ENCODE assay signal across 8 mouse cellular contexts in genomic region chr11:96975511-96976378, GRCm38 (mm10). TPM values are rescaled to one million over a fixed set of nuclear protein-coding genes. Genes with fewer than 3 reads are reported as not detected.
DNase-seq lines count a peak whose midpoint lies in the region; ATAC-seq and TF ChIP-seq lines count a peak whose summit lies in the region.

No protein-coding gene starts in this region.

- no peak for ATAC-seq in hindbrain, embryonic 13.5 days (ENCODE audit: low FRiP score)
- ATAC-seq in midbrain, postnatal 0 days (ENCODE audit: low FRiP score) = no peak
- ATAC-seq in activated CD4-positive, CD25-positive, alpha-beta regulatory T cell, adult 4 months = no peak

- 76% methylated on average over 10 of the region's 10 CpGs for WGBS in hindbrain, embryonic 13.5 days
- 74% methylated on average over 10 of the region's 10 CpGs for WGBS in midbrain, postnatal 0 days
- WGBS in thymus, adult 2 months = 95% methylated on average over 10 of the region's 10 CpGs

- no peak for TF ChIP-seq POLR2A in thymus, adult 2 months (IDR thresholded peaks at IDR 0.05; ENCODE audit: control insufficient read depth, extremely low read depth, insufficient read depth, low read length, poor library complexity)

- H3K9me3 ChIP-seq in hindbrain, embryonic 13.5 days = no peaks in the 10 kb centered on the region
- H3K9me3 ChIP-seq in midbrain, postnatal 0 days (ENCODE audit: low read length) = no peaks in the 10 kb centered on the region

- H3K4me1 ChIP-seq in hindbrain, embryonic 13.5 days (replicated peaks) = peaks cover 64% of the 10 kb centered on the region
- peaks cover 15% of the 10 kb centered on the region for H3K4me1 ChIP-seq in midbrain, postnatal 0 days (ENCODE audit: insufficient read depth, low read length)
- peaks cover 18% of the 10 kb centered on the region for H3K4me1 ChIP-seq in thymus, adult 2 months (replicated peaks; ENCODE audit: control insufficient read depth, insufficient read depth, low read length)

- no peaks in the 10 kb centered on the region for H3K36me3 ChIP-seq in hindbrain, embryonic 13.5 days
- no peaks in the 10 kb centered on the region for H3K36me3 ChIP-seq in midbrain, postnatal 0 days (ENCODE audit: insufficient read depth, low read length)
- H3K36me3 ChIP-seq in thymus, adult 2 months (ENCODE audit: control insufficient read depth, insufficient read depth, low read length) = no peaks in the 10 kb centered on the region

- no peak for TF ChIP-seq CTCF in layer of hippocampus, adult 2 months (conservative IDR thresholded peaks at IDR 0.05)
- no peak for TF ChIP-seq CTCF in midbrain, postnatal 0 days (IDR thresholded peaks at IDR 0.05)
- TF ChIP-seq CTCF in thymus, adult 2 months (IDR thresholded peaks at IDR 0.05; ENCODE audit: borderline replicate concordance, control insufficient read depth, extremely low read depth, insufficient read depth, low read length, poor library complexity) = no peak

- no peak for DNase-seq in layer of hippocampus, adult 2 months (ENCODE audit: low spot score in 2 of 2)
- DNase-seq in layer of hippocampus, postnatal 25 days (ENCODE audit: extremely low spot score in 1 of 2, low spot score in 1 of 2) = no peak
- DNase-seq in brain, adult 2 months (ENCODE audit: low read depth, low spot score) = peak; percentile 41
- DNase-seq in midbrain, postnatal 0 days (ENCODE audit: low spot score) = peak; percentile 31
- no peak for DNase-seq in thymus, adult 2 months
- no peak for DNase-seq in layer of hippocampus, adult 8-10 months (ENCODE audit: low spot score in 2 of 2)

- H3K4me3 ChIP-seq in layer of hippocampus, adult 2 months = peak overlapping the region; percentile 69; the same call in 1 of the 2 replicates
- peak overlapping the region; percentile 82 for H3K4me3 ChIP-seq in hindbrain, embryonic 13.5 days
- peak overlapping the region; percentile 90; the same call in 1 of the 2 replicates for H3K4me3 ChIP-seq in midbrain, postnatal 0 days (ENCODE audit: low read depth, low read length)
- no peak overlapping the region for H3K4me3 ChIP-seq in thymus, adult 2 months (ENCODE audit: control insufficient read depth, insufficient read depth, low read length)

- H3K27me3 ChIP-seq in hindbrain, embryonic 13.5 days = no peaks in the 10 kb centered on the region
- no peaks in the 10 kb centered on the region for H3K27me3 ChIP-seq in midbrain, postnatal 0 days (ENCODE audit: insufficient read depth, low read length)
- H3K27me3 ChIP-seq in thymus, adult 2 months (ENCODE audit: control insufficient read depth, insufficient read depth, low read length) = no peaks in the 10 kb centered on the region

- H3K4me2 ChIP-seq in hindbrain, embryonic 13.5 days = peak overlapping the region; percentile 81
- H3K4me2 ChIP-seq in midbrain, postnatal 0 days (ENCODE audit: low read depth, low read length, poor library complexity, severe bottlenecking) = peak overlapping the region; percentile 79

- H3K27ac ChIP-seq in layer of hippocampus, adult 2 months = peak overlapping the region; percentile 99
- peak overlapping the region; percentile 98 for H3K27ac ChIP-seq in hindbrain, embryonic 13.5 days
- H3K27ac ChIP-seq in midbrain, postnatal 0 days (ENCODE audit: low read depth, low read length) = no peak overlapping the region; the same call in 1 of the 2 replicates
- H3K27ac ChIP-seq in thymus, adult 2 months (ENCODE audit: control insufficient read depth, insufficient read depth, low read length) = no peak overlapping the region

- peak overlapping the region; percentile 87 for H3K9ac ChIP-seq in hindbrain, embryonic 13.5 days
- peak overlapping the region; percentile 82; the same call in 1 of the 2 replicates for H3K9ac ChIP-seq in midbrain, postnatal 0 days (replicated peaks; ENCODE audit: low read length, poor library complexity, severe bottlenecking)

RNA-seq across cellular contexts. Expression of gene Sp2, which starts 7.0 kb away (rescaled TPM):
- total RNA-seq in layer of hippocampus, adult 2 months (2021) = 10 to 100 TPM; 15.9 to 17.2 TPM
- total RNA-seq in layer of hippocampus, postnatal 25 days (2021) = 10 to 100 TPM; 12.8 to 15.0 TPM
- polyA plus RNA-seq in hindbrain, embryonic 13.5 days (2015; fragmentation: Nextera tagmentation; extraction: Ambion mirVana) = 15.9 and 17.2 TPM in 2 replicates
- 5.2 and 5.9 TPM in 2 replicates for total RNA-seq in midbrain, postnatal 0 days (2014; rRNA removed)
- polyA plus RNA-seq in midbrain, postnatal 0 days (2015; fragmentation: Nextera tagmentation; extraction: Ambion mirVana) = 13.4 and 13.7 TPM in 2 replicates
- 10 to 100 TPM; 22.5 to 26.6 TPM for polyA plus RNA-seq in activated CD4-positive, CD25-positive, alpha-beta regulatory T cell, adult 4 months (2017; shearing (Covaris generic))
- 46.6 and 63.0 TPM in 2 replicates for polyA plus RNA-seq in thymus, adult 2 months (2012; rRNA removed)
- total RNA-seq in layer of hippocampus, adult 8-10 months (2022) = 10 to 100 TPM in 3 of 4 experiments, 1 to 10 TPM in 1; 9.6 to 14.2 (median 11.8) TPM

RNA-seq across cellular contexts. Expression of gene Pnpo, which starts 32.0 kb away (rescaled TPM):
- total RNA-seq in layer of hippocampus, adult 2 months (2021) = 10 to 100 TPM; 36.7 to 36.8 TPM
- total RNA-seq in layer of hippocampus, postnatal 25 days (2021) = 10 to 100 TPM; 35.1 to 37.9 TPM
- 20.5 and 22.6 TPM in 2 replicates for polyA plus RNA-seq in hindbrain, embryonic 13.5 days (2015; fragmentation: Nextera tagmentation; extraction: Ambion mirVana)
- 26.9 and 28.6 TPM in 2 replicates for total RNA-seq in midbrain, postnatal 0 days (2014; rRNA removed)
- 36.8 and 37.4 TPM in 2 replicates for polyA plus RNA-seq in midbrain, postnatal 0 days (2015; fragmentation: Nextera tagmentation; extraction: Ambion mirVana)
- 10 to 100 TPM; 25.6 to 33.4 TPM for polyA plus RNA-seq in activated CD4-positive, CD25-positive, alpha-beta regulatory T cell, adult 4 months (2017; shearing (Covaris generic))
- 22.5 and 25.7 TPM in 2 replicates for polyA plus RNA-seq in thymus, adult 2 months (2012; rRNA removed)
- 10 to 100 TPM; 38.1 to 41.5 (median 39.6) TPM for total RNA-seq in layer of hippocampus, adult 8-10 months (2022)

RNA-seq across cellular contexts. Expression of gene Sp6, which starts 37.4 kb away (rescaled TPM):
- total RNA-seq in layer of hippocampus, adult 2 months (2021) = 1 to 10 TPM in 1 of 2 experiments, under 1 TPM in 1; 0.79 to 1.2 TPM
- 1 to 10 TPM in 1 of 2 experiments, under 1 TPM in 1; 0.86 to 1.8 TPM for total RNA-seq in layer of hippocampus, postnatal 25 days (2021)
- polyA plus RNA-seq in hindbrain, embryonic 13.5 days (2015; fragmentation: Nextera tagmentation; extraction: Ambion mirVana) = 0.10 and 0.29 TPM in 2 replicates
- 0.33 and 1.1 TPM in 2 replicates for total RNA-seq in midbrain, postnatal 0 days (2014; rRNA removed)
- polyA plus RNA-seq in midbrain, postnatal 0 days (2015; fragmentation: Nextera tagmentation; extraction: Ambion mirVana) = 0.43 and 0.51 TPM in 2 replicates
- not detected for polyA plus RNA-seq in activated CD4-positive, CD25-positive, alpha-beta regulatory T cell, adult 4 months (2017; shearing (Covaris generic))
- polyA plus RNA-seq in thymus, adult 2 months (2012; rRNA removed) = 5.6 TPM in 2 replicates
- 1 to 10 TPM in 3 of 4 experiments, under 1 TPM in 1; 0.83 to 1.7 (median 1.5) TPM for total RNA-seq in layer of hippocampus, adult 8-10 months (2022)

RNA-seq across cellular contexts. Expression of gene Prr15l, which starts 47.8 kb away (rescaled TPM):
- total RNA-seq in layer of hippocampus, adult 2 months (2021) = not detected
- not detected for total RNA-seq in layer of hippocampus, postnatal 25 days (2021)
- polyA plus RNA-seq in hindbrain, embryonic 13.5 days (2015; fragmentation: Nextera tagmentation; extraction: Ambion mirVana) = 0.29 and 0.43 TPM in 2 replicates
- 0.27 TPM in 1 of 2 replicates, not detected in the other for total RNA-seq in midbrain, postnatal 0 days (2014; rRNA removed)
- polyA plus RNA-seq in midbrain, postnatal 0 days (2015; fragmentation: Nextera tagmentation; extraction: Ambion mirVana) = 0.51 and 0.56 TPM in 2 replicates
- under 1 TPM in 1 of 2 experiments, not detected in 1; 0.15 TPM for polyA plus RNA-seq in activated CD4-positive, CD25-positive, alpha-beta regulatory T cell, adult 4 months (2017; shearing (Covaris generic))
- polyA plus RNA-seq in thymus, adult 2 months (2012; rRNA removed) = 0.98 and 1.3 TPM in 2 replicates
- total RNA-seq in layer of hippocampus, adult 8-10 months (2022) = not detected

RNA-seq across cellular contexts. Expression of gene Scrn2, which starts 54.0 kb away (rescaled TPM):
- total RNA-seq in layer of hippocampus, adult 2 months (2021) = 1 to 10 TPM; 4.9 to 5.5 TPM
- total RNA-seq in layer of hippocampus, postnatal 25 days (2021) = 1 to 10 TPM; 4.0 to 4.2 TPM
- 14.4 and 15.3 TPM in 2 replicates for polyA plus RNA-seq in hindbrain, embryonic 13.5 days (2015; fragmentation: Nextera tagmentation; extraction: Ambion mirVana)
- 19.6 and 22.3 TPM in 2 replicates for total RNA-seq in midbrain, postnatal 0 days (2014; rRNA removed)
- polyA plus RNA-seq in midbrain, postnatal 0 days (2015; fragmentation: Nextera tagmentation; extraction: Ambion mirVana) = 11.1 and 11.9 TPM in 2 replicates
- polyA plus RNA-seq in activated CD4-positive, CD25-positive, alpha-beta regulatory T cell, adult 4 months (2017; shearing (Covaris generic)) = 10 to 100 TPM in 1 of 2 experiments, 1 to 10 TPM in 1; 5.4 to 10.6 TPM
- 18.6 and 20.5 TPM in 2 replicates for polyA plus RNA-seq in thymus, adult 2 months (2012; rRNA removed)
- 1 to 10 TPM; 4.3 to 6.9 (median 6.3) TPM for total RNA-seq in layer of hippocampus, adult 8-10 months (2022)

Comparison
In these comparisons a context has a peak if more than half of its experiments do, and no peak if none do; other contexts are left out.
1. DNase-seq: peak in brain, adult 2 months (single experiment) and midbrain, postnatal 0 days (single experiment); none in layer of hippocampus, adult 2 months (0 of 2), layer of hippocampus, postnatal 25 days (0 of 2), thymus, adult 2 months (single experiment) and layer of hippocampus, adult 8-10 months (0 of 2).
2. H3K27ac ChIP-seq: peak in layer of hippocampus, adult 2 months (single experiment) and hindbrain, embryonic 13.5 days (single experiment); none in midbrain, postnatal 0 days (single experiment) and thymus, adult 2 months (single experiment).